Mouse (Mus musculus): ENCODE measurements around the gene Ltb. TPM values are rescaled to one million over a fixed set of nuclear protein-coding genes. Genes with fewer than 3 reads are reported as not detected.
A peak's percentile ranks its signal among the peaks of the same experiment; 100 is the strongest.
"Not testable (repeated sequence)": the region's sequence is repeated elsewhere in the genome, so short reads cannot be mapped to it uniquely, and the experiment has no call there.

Gene Ltb
- total and polyA plus RNA-seq, 3 experiments: 0.78 to 1.2 TPM; not detected in 1

DNA sequence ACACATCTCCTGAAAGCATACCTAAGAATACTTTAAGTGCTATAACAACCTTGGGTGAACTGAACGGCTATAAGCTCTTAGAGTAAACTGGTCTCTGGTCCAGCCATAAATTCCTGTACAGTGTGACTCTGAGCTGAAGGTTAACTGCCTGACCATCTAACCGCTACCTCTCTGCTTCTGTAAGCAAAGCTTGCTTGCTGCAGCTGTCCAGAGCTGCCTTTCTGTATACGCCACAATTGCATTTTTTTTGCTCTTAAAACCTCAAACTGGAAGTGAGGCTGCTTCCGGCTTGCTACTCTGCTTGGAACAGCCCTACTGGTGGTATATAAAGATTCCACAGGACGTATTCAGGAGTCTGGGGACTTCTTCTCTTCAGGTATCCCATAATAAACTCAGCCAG, 38.4 kb downstream of the Ltb start:
- ATAC-seq (ENCODE audit: extremely low read depth, insufficient number of reproducible peaks, low FRiP score, poor library complexity, severe bottlenecking) (no peak), DNase-seq (ENCODE audit: low spot score) (no peak)
- peaks cover 76% of the 10 kb centered on the region for H3K36me3 ChIP-seq (replicated peaks)
- peaks cover 60% of the 10 kb centered on the region for H3K4me1 ChIP-seq (ENCODE audit: insufficient read depth, low read depth, low read length)
- H3K9me3 ChIP-seq (replicated peaks): no peaks in the 10 kb centered on the region
- no peaks in the 10 kb centered on the region for H3K27me3 ChIP-seq (ENCODE audit: insufficient read depth, low read length)
- no peak for TF ChIP-seq CTCF (IDR thresholded peaks at IDR 0.05; ENCODE audit: low read depth, low read length)
- no peak for TF ChIP-seq GATA2 (IDR thresholded peaks at IDR 0.05; ENCODE audit: borderline replicate concordance, low read depth, low read length)
- no peak for TF ChIP-seq TAL1 (conservative IDR thresholded peaks at IDR 0.05; ENCODE audit: low read depth, low read length)
- TF ChIP-seq GATA1 (IDR thresholded peaks at IDR 0.05; ENCODE audit: borderline replicate concordance, low read length): no peak
- TF ChIP-seq POLR2AphosphoS5 (IDR thresholded peaks at IDR 0.05; ENCODE audit: insufficient replicate concordance, low read depth, low read length): no peak
- H3K4me3 ChIP-seq (ENCODE audit: low read depth, low read length): peak overlapping the region; percentile 31; the same call in 1 of the 2 replicates

DNA sequence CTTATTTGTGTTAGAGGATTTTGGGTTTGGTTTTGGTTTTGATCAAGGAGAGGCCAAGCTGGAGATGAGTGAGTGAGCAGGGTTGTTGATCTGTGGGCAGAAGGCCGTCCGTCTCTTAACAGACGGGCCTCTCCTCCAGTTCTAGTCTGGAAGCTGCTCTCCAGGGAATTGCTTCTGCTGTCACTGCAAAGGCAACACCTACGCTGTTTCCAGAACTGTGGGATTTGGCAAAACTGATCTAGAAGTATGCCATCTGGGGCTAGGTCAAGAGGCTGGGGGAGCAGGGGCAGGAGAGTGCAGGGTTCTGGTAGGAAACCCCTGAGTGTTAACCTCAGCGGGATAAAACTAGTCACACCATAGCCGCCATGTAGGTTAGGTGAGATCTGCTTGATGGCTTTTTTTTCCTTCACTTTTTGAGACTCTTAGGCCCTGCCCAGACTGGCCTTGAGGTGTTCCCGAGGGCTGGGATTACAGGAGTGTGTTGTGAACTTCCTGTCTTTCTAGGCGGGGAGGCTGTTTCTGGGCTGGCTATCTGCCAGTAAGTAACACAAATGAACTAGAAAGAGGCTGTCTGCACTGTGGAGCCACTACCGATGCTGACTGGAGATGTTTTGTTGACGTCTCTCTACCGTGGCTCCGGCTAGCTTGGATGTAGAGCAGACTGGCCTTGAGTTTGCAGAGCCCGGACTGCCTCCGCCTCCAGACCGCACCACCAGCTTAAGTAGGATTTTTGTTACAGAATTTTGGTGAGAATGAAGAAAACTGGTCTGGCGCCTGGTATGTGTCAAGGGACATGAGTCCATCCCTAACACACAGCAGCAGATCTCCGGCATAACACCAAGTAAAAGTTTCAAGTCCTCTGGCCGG, 39.1 kb downstream of the Ltb start, which contains the start of gene Atp6v1g2:
Gene Atp6v1g2 (plus strand): TSS at position 547 of the 867 bp plus-strand sequence.
- no peaks in the 10 kb centered on the region for H3K27me3 ChIP-seq (ENCODE audit: insufficient read depth, low read length)
- H3K36me3 ChIP-seq (replicated peaks): peaks cover 76% of the 10 kb centered on the region
- DNase-seq (ENCODE audit: low spot score): no peak
- H3K4me1 ChIP-seq (ENCODE audit: insufficient read depth, low read depth, low read length): peaks cover 57% of the 10 kb centered on the region
- no peak for TF ChIP-seq CTCF (IDR thresholded peaks at IDR 0.05; ENCODE audit: low read depth, low read length)
- TF ChIP-seq GATA2 (IDR thresholded peaks at IDR 0.05; ENCODE audit: borderline replicate concordance, low read depth, low read length): no peak
- no peak for TF ChIP-seq POLR2AphosphoS5 (IDR thresholded peaks at IDR 0.05; ENCODE audit: insufficient replicate concordance, low read depth, low read length)
- TF ChIP-seq TAL1 (conservative IDR thresholded peaks at IDR 0.05; ENCODE audit: low read depth, low read length): no peak
- TF ChIP-seq GATA1 (IDR thresholded peaks at IDR 0.05; ENCODE audit: borderline replicate concordance, low read length): no peak
- ATAC-seq (ENCODE audit: extremely low read depth, insufficient number of reproducible peaks, low FRiP score, poor library complexity, severe bottlenecking): no peak
- peak within 1 kb of the TSS; percentile 86 for H3K4me3 ChIP-seq (ENCODE audit: low read depth, low read length)
- H3K9me3 ChIP-seq (replicated peaks): no peaks in the 10 kb centered on the region

DNA sequence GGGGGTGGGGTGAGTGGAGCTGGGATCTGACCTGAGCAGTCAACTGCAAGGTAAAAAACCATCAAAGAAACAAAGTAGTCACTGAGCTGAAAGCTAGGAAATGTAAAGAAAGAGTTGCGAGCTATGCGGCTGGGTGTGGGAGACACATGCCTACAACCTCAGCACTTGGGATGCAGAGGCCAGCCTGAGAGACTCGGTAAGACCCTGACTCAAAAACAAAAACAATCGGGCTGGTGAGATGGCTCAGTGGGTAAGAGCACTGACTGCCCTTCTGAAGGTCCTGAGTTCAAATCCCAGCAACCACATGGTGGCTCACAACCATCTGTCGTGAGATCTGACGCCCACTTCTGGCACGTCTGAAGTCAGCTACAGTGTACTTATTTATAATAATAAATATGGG, 39.9 kb downstream of the Ltb start:
- H3K4me3 ChIP-seq (ENCODE audit: low read depth, low read length): peak overlapping the region; percentile 86; the same call in 1 of the 2 replicates
- DNase-seq (ENCODE audit: low spot score); H3K9me3 ChIP-seq (replicated peaks); ATAC-seq (ENCODE audit: extremely low read depth, insufficient number of reproducible peaks, low FRiP score, poor library complexity, severe bottlenecking); H3K27me3 ChIP-seq (ENCODE audit: insufficient read depth, low read length): not testable (repeated sequence)
- peaks cover 75% of the 10 kb centered on the region for H3K36me3 ChIP-seq (replicated peaks)
- peaks cover 58% of the 10 kb centered on the region for H3K4me1 ChIP-seq (ENCODE audit: insufficient read depth, low read depth, low read length)

DNA sequence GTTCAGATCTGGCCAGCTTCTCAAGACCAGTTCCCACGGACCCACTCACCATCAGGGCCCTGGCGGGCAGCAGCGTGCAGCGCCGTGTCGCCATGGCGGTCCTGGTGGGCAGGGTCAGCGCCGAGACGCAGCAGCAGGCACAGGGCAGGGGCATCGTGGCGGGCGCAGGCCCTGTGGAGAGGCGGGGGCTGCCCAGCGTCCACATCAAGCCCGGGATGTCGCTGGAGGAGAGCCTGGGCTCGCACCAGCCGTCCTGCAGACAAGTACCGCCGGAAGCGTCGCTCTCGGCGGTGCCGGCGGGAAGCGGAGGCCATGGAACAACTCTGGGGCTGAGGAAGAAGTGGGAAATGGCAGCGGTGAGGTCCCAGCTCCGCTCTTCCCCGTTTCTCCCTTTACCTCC, 40.7 kb downstream of the Ltb start:
- Histone ChIP-seq H3K4me1 (ENCODE audit: insufficient read depth, low read depth, low read length) (peaks cover 63% of the 10 kb centered on the region), H3K9me3 (replicated peaks) (no peaks in the 10 kb centered on the region), H3K4me3 (ENCODE audit: low read depth, low read length) (peak overlapping the region; percentile 86), H3K36me3 (replicated peaks) (peaks cover 69% of the 10 kb centered on the region), H3K27me3 (ENCODE audit: insufficient read depth, low read length) (no peaks in the 10 kb centered on the region)
- DNase-seq (ENCODE audit: low spot score) (no peak), ATAC-seq (ENCODE audit: extremely low read depth, insufficient number of reproducible peaks, low FRiP score, poor library complexity, severe bottlenecking) (no peak)
- TF ChIP-seq TAL1 (conservative IDR thresholded peaks at IDR 0.05; ENCODE audit: low read depth, low read length) (no peak), GATA1 (IDR thresholded peaks at IDR 0.05; ENCODE audit: borderline replicate concordance, low read length) (no peak), POLR2AphosphoS5 (IDR thresholded peaks at IDR 0.05; ENCODE audit: insufficient replicate concordance, low read depth, low read length) (no peak), CTCF (IDR thresholded peaks at IDR 0.05; ENCODE audit: low read depth, low read length) (no peak), GATA2 (IDR thresholded peaks at IDR 0.05; ENCODE audit: borderline replicate concordance, low read depth, low read length) (no peak)

DNA sequence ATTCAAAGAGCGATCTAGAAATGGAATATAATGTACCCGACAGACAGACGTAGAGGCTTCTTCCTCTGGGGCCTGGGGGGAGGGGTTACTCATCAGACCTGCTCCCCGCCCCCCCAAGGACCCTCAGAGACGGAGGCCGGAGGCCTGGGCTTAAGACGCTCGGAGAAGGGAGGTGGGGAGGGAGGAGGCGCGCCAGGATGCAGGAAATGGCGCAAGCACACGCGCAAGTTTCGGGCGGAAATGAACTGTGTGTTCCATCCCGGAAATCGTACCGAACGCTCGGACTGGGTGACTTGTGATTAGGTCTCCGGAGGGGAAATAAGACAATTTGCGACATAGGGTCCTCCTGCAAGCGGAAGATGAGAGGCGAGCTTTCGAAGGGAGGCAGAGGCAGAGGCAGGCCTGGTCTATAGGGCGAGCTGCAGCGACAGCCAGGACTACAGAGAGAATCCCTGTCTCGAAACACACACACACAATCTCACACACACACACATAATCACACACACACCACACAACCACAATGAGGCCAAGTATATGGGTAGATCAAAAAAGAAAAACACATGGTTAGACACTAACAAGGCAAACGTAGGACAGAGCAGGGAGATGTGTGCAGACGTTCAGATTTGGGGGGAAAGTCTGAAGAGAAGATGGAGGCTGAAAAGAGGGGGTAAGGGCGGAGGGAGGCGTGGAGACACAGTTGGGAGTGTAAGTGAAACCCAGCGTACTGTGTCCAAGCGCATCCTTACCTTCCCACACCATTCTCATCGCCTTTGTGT, 41.6 kb downstream of the Ltb start, which contains the start of gene Nfkbil1:
Gene Nfkbil1 (minus strand): TSS at position 179 of the 776 bp plus-strand sequence.
- DNase-seq (ENCODE audit: low spot score): peak; percentile 84
- Histone ChIP-seq H3K4me1 (ENCODE audit: insufficient read depth, low read depth, low read length) (peaks cover 72% of the 10 kb centered on the region), H3K27me3 (ENCODE audit: insufficient read depth, low read length) (no peaks in the 10 kb centered on the region), H3K36me3 (replicated peaks) (peaks cover 66% of the 10 kb centered on the region), H3K9me3 (replicated peaks) (no peaks in the 10 kb centered on the region), H3K4me3 (ENCODE audit: low read depth, low read length) (peak within 1 kb of the TSS; percentile 86)
- no peak for TF ChIP-seq POLR2AphosphoS5 (IDR thresholded peaks at IDR 0.05; ENCODE audit: insufficient replicate concordance, low read depth, low read length)
- no peak for TF ChIP-seq GATA2 (IDR thresholded peaks at IDR 0.05; ENCODE audit: borderline replicate concordance, low read depth, low read length)
- TF ChIP-seq CTCF (IDR thresholded peaks at IDR 0.05; ENCODE audit: low read depth, low read length): no peak
- TF ChIP-seq TAL1 (conservative IDR thresholded peaks at IDR 0.05; ENCODE audit: low read depth, low read length): no peak
- no peak for TF ChIP-seq GATA1 (IDR thresholded peaks at IDR 0.05; ENCODE audit: borderline replicate concordance, low read length)
- peak; percentile 79 for ATAC-seq (ENCODE audit: extremely low read depth, insufficient number of reproducible peaks, low FRiP score, poor library complexity, severe bottlenecking)

DNA sequence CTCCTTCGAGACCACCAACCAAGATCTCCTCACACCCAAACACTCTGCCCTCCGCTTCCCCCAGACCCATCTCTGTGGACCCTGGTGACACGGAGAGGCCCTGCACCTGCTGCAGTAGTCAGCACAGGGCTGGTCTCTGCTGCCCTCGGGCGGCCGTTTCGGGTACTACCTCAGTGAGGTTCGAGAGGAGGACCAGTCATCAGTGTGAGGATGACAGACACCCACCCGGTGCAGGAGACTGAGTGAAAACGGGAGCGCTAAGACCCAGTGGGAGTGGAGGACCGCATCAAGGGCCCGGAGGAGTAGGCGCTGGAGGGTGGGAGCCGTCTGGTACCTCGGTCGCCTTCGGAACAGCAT, 42.1 kb downstream of the Ltb start:
- no peaks in the 10 kb centered on the region for H3K27me3 ChIP-seq (ENCODE audit: insufficient read depth, low read length)
- no peaks in the 10 kb centered on the region for H3K9me3 ChIP-seq (replicated peaks)
- H3K4me3 ChIP-seq (ENCODE audit: low read depth, low read length): peak overlapping the region; percentile 86
- TF ChIP-seq GATA1 (IDR thresholded peaks at IDR 0.05; ENCODE audit: borderline replicate concordance, low read length) (no peak), CTCF (IDR thresholded peaks at IDR 0.05; ENCODE audit: low read depth, low read length) (peak; percentile 92)
- peak; percentile 67 for ATAC-seq (ENCODE audit: extremely low read depth, insufficient number of reproducible peaks, low FRiP score, poor library complexity, severe bottlenecking)
- peak; percentile 76 for DNase-seq (ENCODE audit: low spot score)
- H3K36me3 ChIP-seq (replicated peaks): peaks cover 60% of the 10 kb centered on the region
- H3K4me1 ChIP-seq (ENCODE audit: insufficient read depth, low read depth, low read length): peaks cover 71% of the 10 kb centered on the region
